Comparison of ENCODE assay signal across 21 mouse cellular contexts in the genomic region with DNA sequence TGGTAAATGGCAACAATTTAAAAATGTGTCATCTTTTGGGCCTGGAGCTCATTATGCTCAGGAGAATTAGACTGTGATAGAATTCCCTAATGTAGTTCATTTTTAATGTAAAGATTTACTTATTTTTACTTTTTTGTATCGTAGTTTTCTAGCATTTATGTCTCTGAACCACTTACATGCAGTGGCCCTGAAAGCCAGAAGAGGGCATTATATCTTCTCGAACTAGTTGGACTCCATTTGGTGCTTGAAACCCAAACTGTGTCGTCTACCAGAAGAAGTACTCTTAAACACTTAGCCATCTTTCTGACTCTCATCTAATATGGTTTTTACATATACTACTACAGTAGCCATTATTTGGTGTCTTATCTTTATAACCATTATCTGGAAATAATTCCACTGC.
DNase-seq lines count a peak whose midpoint lies in the region; ATAC-seq and TF ChIP-seq lines count a peak whose summit lies in the region.
"Had no signal": no experiment of that assay in that cellular context is flagged by ENCODE, and none has a peak within 500 bp of the region (broad histone marks: within the 10 kb centered on the region; RNA-seq: fewer than 3 reads in every experiment).

No protein-coding gene starts in this region.

- 76% methylated on average over 3 of the region's 3 CpGs for WGBS in midbrain, postnatal 0 days

- H3K4me3 ChIP-seq in left cerebral cortex, adult 2 months, result no peak overlapping the region
- H3K4me3 ChIP-seq in midbrain, postnatal 0 days (ENCODE audit: low read depth, low read length), result no peak overlapping the region
- H3K4me3 ChIP-seq: embryonic facial prominence, embryonic 10.5 days; forebrain, embryonic 13.5 days; heart, adult 2 months; heart, embryonic 15.5 days; hindbrain, embryonic 13.5 days had no signal

- intact Hi-C loops in left cerebral cortex, adult 2 months (cut with DNase I), result loop anchor here (10.0 kb wide), 1 partner anchor 331 kb away; no protein-coding TSS in a partner anchor
- intact Hi-C loops in left cerebral cortex, postnatal 4 days (cut with DNase I), result no loop called here

- H3K9ac ChIP-seq in midbrain, postnatal 0 days (replicated peaks; ENCODE audit: low read length, poor library complexity, severe bottlenecking), result no peak overlapping the region
- H3K9ac ChIP-seq: forebrain, embryonic 13.5 days; forebrain, postnatal 0 days; heart, embryonic 15.5 days; hindbrain, embryonic 13.5 days had no signal

- ATAC-seq in midbrain, postnatal 0 days (ENCODE audit: low FRiP score), result no peak
- ATAC-seq: forebrain, embryonic 13.5 days; forebrain, postnatal 0 days; hindbrain, postnatal 0 days; Patski had no signal

- no peaks in the 10 kb centered on the region for H3K4me1 ChIP-seq in midbrain, postnatal 0 days (ENCODE audit: insufficient read depth, low read length)
- H3K4me1 ChIP-seq: embryonic facial prominence, embryonic 10.5 days; forebrain, embryonic 13.5 days; heart, embryonic 15.5 days; hindbrain, embryonic 13.5 days had no signal

- H3K9me3 ChIP-seq in midbrain, postnatal 0 days (ENCODE audit: low read length), result no peaks in the 10 kb centered on the region
- H3K9me3 ChIP-seq: embryonic facial prominence, embryonic 10.5 days; forebrain, embryonic 13.5 days; heart, embryonic 15.5 days; hindbrain, embryonic 13.5 days had no signal

- no peaks in the 10 kb centered on the region for H3K27me3 ChIP-seq in midbrain, postnatal 0 days (ENCODE audit: insufficient read depth, low read length)
- H3K27me3 ChIP-seq: forebrain, embryonic 13.5 days; heart, embryonic 15.5 days; hindbrain, embryonic 13.5 days; Patski had no signal

- peak; percentile 21 for TF ChIP-seq CTCF in left cerebral cortex, adult 2 months (IDR thresholded peaks at IDR 0.05)
- no peak for TF ChIP-seq CTCF in midbrain, postnatal 0 days (IDR thresholded peaks at IDR 0.05)

- no peak overlapping the region for H3K4me2 ChIP-seq in midbrain, postnatal 0 days (ENCODE audit: low read depth, low read length, poor library complexity, severe bottlenecking)
- H3K4me2 ChIP-seq: forebrain, embryonic 13.5 days; heart, embryonic 11.5 days; heart, embryonic 15.5 days; hindbrain, embryonic 13.5 days had no signal

- H3K36me3 ChIP-seq in midbrain, postnatal 0 days (ENCODE audit: insufficient read depth, low read length), result no peaks in the 10 kb centered on the region
- H3K36me3 ChIP-seq: embryonic facial prominence, embryonic 10.5 days; heart, embryonic 15.5 days; hindbrain, embryonic 13.5 days had no signal

- no peak overlapping the region for H3K27ac ChIP-seq in left cerebral cortex, adult 2 months
- no peak overlapping the region for H3K27ac ChIP-seq in midbrain, postnatal 0 days (ENCODE audit: low read depth, low read length)
- H3K27ac ChIP-seq: embryonic facial prominence, embryonic 10.5 days; forebrain, embryonic 13.5 days; heart, adult 2 months; heart, embryonic 15.5 days; hindbrain, embryonic 13.5 days; hindbrain, postnatal 0 days had no signal

- peak; percentile 5 for DNase-seq in cerebellum, adult 9-10 months
- no peak for DNase-seq in cerebellum, postnatal 25 days
- no peak for DNase-seq in left cerebral cortex, adult 2 months (ENCODE audit: extremely low spot score in 1 of 2, low spot score in 2 of 2)
- no peak for DNase-seq in left cerebral cortex, postnatal 4 days
- DNase-seq in R1 (ENCODE audit: low read depth, low spot score), result peak; percentile 6
- DNase-seq in midbrain, postnatal 0 days (ENCODE audit: low spot score), result no peak
- no peak for DNase-seq in adrenal gland, adult 8-10 months
- no peak for DNase-seq in spleen, postnatal 36 days (ENCODE audit: low spot score in 2 of 2)
- DNase-seq: adrenal gland, postnatal 14 days; cerebellum, adult 2 months; forebrain, postnatal 0 days; gastrocnemius, postnatal 14 days; heart, adult 2 months; heart, postnatal 14 days had no signal

Comparison
In these comparisons a context has a peak if more than half of its experiments do, and no peak if none do; other contexts are left out.
1. DNase-seq: peak in cerebellum, adult 9-10 months (single experiment) and R1 (single experiment); none in cerebellum, postnatal 25 days (0 of 2), left cerebral cortex, adult 2 months (0 of 2), left cerebral cortex, postnatal 4 days (single experiment), midbrain, postnatal 0 days (single experiment), adrenal gland, adult 8-10 months (single experiment) and spleen, postnatal 36 days (0 of 2).